Mouse (Mus musculus) Patski (cell line): ENCODE data around the gene D630003M21Rik. TPM values are rescaled to one million over a fixed set of nuclear protein-coding genes. Genes with fewer than 3 reads are reported as not detected.

Experiments
- ATAC-seq: fragments of 100-300 bp; one replicate; pipeline ENCODE4 v1.8.0; 2021
- CTCF ChIA-PET: fragments of 350-600 bp; sonication (Branson Sonifier 250); formaldehyde crosslinking; loops from one replicate; lab custom pipeline; 2022; ENCODE audit warnings: inconsistent platforms; lab: Charles Lee
- POLR2A ChIA-PET: fragments of 350-600 bp; sonication (Branson Sonifier 250); formaldehyde crosslinking; loops from one replicate; lab custom pipeline; 2022; ENCODE audit warnings: antibody characterized with exemption, inconsistent platforms; lab: Charles Lee
- DNase-seq: peaks from one replicate; pipeline ENCODE4 v3.0.0-alpha.2; 2011; ENCODE audit warnings: low read depth, low spot score
- H3K27me3 ChIP-seq: fragments of 371-371 bp; one replicate; pipeline ENCODE4 v1.5.1; 2021
- CTCF ChIP-seq: fragments of 100-300 bp; IDR thresholded peaks from one replicate; pipeline ENCODE4 v1.5.1; 2021
- in situ Hi-C: fragments of 300-500 bp; cut with MboI; formaldehyde crosslinking; loops from 3 replicates; pipeline ENCODE4 v1.11.1; 2018; ENCODE audit warnings: low pct_unique_long_range_greater_than_20kb, mixed read lengths
- polyA plus RNA-seq: library from polyadenylated mRNA; unstranded; gene quantifications from one replicate; pipeline ENCODE4 v1.2.3, GENCODE M21; 2021

Gene D630003M21Rik
- polyA plus RNA-seq, 1 experiment from 2014 or later: 49.6 TPM

GRCm38 (mm10) chr2:158174958-158175357 is 54.1 kb downstream of the D630003M21Rik start:
- no peak for TF ChIP-seq CTCF
- in situ Hi-C loops: loop anchor here (25.0 kb wide), 1 partner anchor 538 kb away; no protein-coding TSS in a partner anchor
- ChIA-PET CTCF (no interaction called here), POLR2A (no interaction called here)
- H3K27me3 ChIP-seq: no peaks in the 10 kb centered on the region
- ATAC-seq (no peak), DNase-seq (no peak)

GRCm38 (mm10) chr2:158174438-158174837 is 54.6 kb downstream of the D630003M21Rik start:
- no peaks in the 10 kb centered on the region for H3K27me3 ChIP-seq
- no peak for DNase-seq
- no peak for ATAC-seq
- ChIA-PET CTCF (interaction anchor here (1.3 kb wide), 1 partner anchor 18 kb away, joined by 3 read pairs; no protein-coding TSS in a partner anchor), POLR2A (no interaction called here)
- in situ Hi-C loops: no loop called here
- TF ChIP-seq CTCF: no peak

- CTCF ChIA-PET: no interaction called here
- no peaks in the 10 kb centered on the region for H3K27me3 ChIP-seq
- DNase-seq: no peak
- POLR2A ChIA-PET: no interaction called here
- ATAC-seq: no peak
- in situ Hi-C loops: no loop called here
- TF ChIP-seq CTCF: no peak
Measured at GRCm38 (mm10) chr2:158170394-158170793, 58.6 kb downstream of the D630003M21Rik start.

- ChIA-PET CTCF (interaction anchor here (1.4 kb wide), 1 partner anchor 25 kb away, joined by 3 read pairs; no protein-coding TSS in a partner anchor), POLR2A (no interaction called here)
- TF ChIP-seq CTCF: no peak
- DNase-seq (no peak), ATAC-seq (no peak)
- in situ Hi-C loops: no loop called here
- no peaks in the 10 kb centered on the region for H3K27me3 ChIP-seq
Measured at GRCm38 (mm10) chr2:158169771-158170170, 59.3 kb downstream of the D630003M21Rik start.

- DNase-seq (no peak), ATAC-seq (peak; percentile 22)
- no peaks in the 10 kb centered on the region for H3K27me3 ChIP-seq
- TF ChIP-seq CTCF: no peak
- CTCF ChIA-PET: interaction anchor here (1.4 kb wide), 1 partner anchor 26 kb away, joined by 3 read pairs; no protein-coding TSS in a partner anchor
- POLR2A ChIA-PET: no interaction called here
- in situ Hi-C loops: no loop called here
Measured at GRCm38 (mm10) chr2:158169351-158169750, 59.7 kb downstream of the D630003M21Rik start.

GRCm38 (mm10) chr2:158168741-158169211 is 60.2 kb downstream of the D630003M21Rik start:
- DNase-seq (peak; percentile 81), ATAC-seq (peak; percentile 72)
- no peaks in the 10 kb centered on the region for H3K27me3 ChIP-seq
- ChIA-PET CTCF (interaction anchor here (1.4 kb wide), 1 partner anchor 26 kb away, joined by 3 read pairs; no protein-coding TSS in a partner anchor), POLR2A (interaction anchor here (0.6 kb wide), 1 partner anchor 112 kb away, joined by 3 read pairs; no protein-coding TSS in a partner anchor)
- in situ Hi-C loops: no loop called here
- TF ChIP-seq CTCF: no peak

- DNase-seq (peak; percentile 87), ATAC-seq (peak; percentile 34)
- CTCF ChIA-PET: interaction anchor here (2.3 to 2.8 kb wide), 2 partner anchors 12 to 13 kb away, joined by 9 to 17 read pairs; no protein-coding TSS in a partner anchor
- TF ChIP-seq CTCF: no peak
- POLR2A ChIA-PET: no interaction called here
- no peaks in the 10 kb centered on the region for H3K27me3 ChIP-seq
- in situ Hi-C loops: no loop called here
Measured at GRCm38 (mm10) chr2:158167496-158168205, 61.4 kb downstream of the D630003M21Rik start.

- TF ChIP-seq CTCF: no peak
- CTCF ChIA-PET: interaction anchor here (0.9 to 2.8 kb wide), 4 partner anchors 11 to 43 kb away, joined by 3 to 17 read pairs (median 6); no protein-coding TSS in a partner anchor
- no peaks in the 10 kb centered on the region for H3K27me3 ChIP-seq
- POLR2A ChIA-PET: interaction anchor here (0.8 kb wide), 1 partner anchor 24 kb away, joined by 4 read pairs; no protein-coding TSS in a partner anchor
- ATAC-seq (no peak), DNase-seq (no peak)
- in situ Hi-C loops: no loop called here
Measured at GRCm38 (mm10) chr2:158166628-158167027, 62.4 kb downstream of the D630003M21Rik start.

- no peak for ATAC-seq
- POLR2A ChIA-PET: no interaction called here
Measured at GRCm38 (mm10) chr2:158165776-158166175, 63.2 kb downstream of the D630003M21Rik start.

GRCm38 (mm10) chr2:158163034-158163433 is 66.0 kb downstream of the D630003M21Rik start:
- H3K27me3 ChIP-seq: no peaks in the 10 kb centered on the region
- ChIA-PET CTCF (interaction anchor here (2.0 kb wide), 1 partner anchor 9 kb away, joined by 7 read pairs; no protein-coding TSS in a partner anchor), POLR2A (interaction anchor here (1.0 kb wide), 1 partner anchor 31 kb away, joined by 3 read pairs; no protein-coding TSS in a partner anchor)
- no peak for DNase-seq
- in situ Hi-C loops: no loop called here
- ATAC-seq: no peak
- TF ChIP-seq CTCF: no peak

More at GRCm38 (mm10) chr2:158165776-158166175, 63.2 kb downstream of the D630003M21Rik start:
- in situ Hi-C loops: no loop called here
- H3K27me3 ChIP-seq: no peaks in the 10 kb centered on the region
- TF ChIP-seq CTCF: no peak
- no peak for DNase-seq
- CTCF ChIA-PET: interaction anchor here (1.8 to 2.8 kb wide), 3 partner anchors 11 to 26 kb away, joined by 3 to 17 read pairs (median 9); no protein-coding TSS in a partner anchor

GRCm38 (mm10) chr2:158161761-158162160 is 67.3 kb downstream of the D630003M21Rik start:
- ATAC-seq (no peak), DNase-seq (no peak)
- H3K27me3 ChIP-seq: no peaks in the 10 kb centered on the region
- CTCF ChIA-PET: interaction anchor here (0.8 to 2.0 kb wide), 2 partner anchors 7 to 10 kb away, joined by 3 to 7 read pairs; no protein-coding TSS in a partner anchor
- POLR2A ChIA-PET: no interaction called here
- in situ Hi-C loops: no loop called here
- TF ChIP-seq CTCF: no peak
